Mouse (Mus musculus) heart, postnatal 0 days (tissue): Measurements from ENCODE around the gene Gpr182.

ENCODE experiments used
- CTCF ChIP-seq: IDR thresholded peaks from 2 replicates; pipeline ENCODE4 v1.5.1; 2016; ENCODE audit warnings: antibody characterized with exemption, control low read depth, low read depth
- EP300 ChIP-seq: IDR thresholded peaks from 2 replicates; pipeline ENCODE4 v1.6.1; 2016; ENCODE audit warnings: antibody characterized with exemption, low read depth

- TF ChIP-seq CTCF (no peak), EP300 (no peak)
These were observed 47.2 kb downstream of the Gpr182 start for GRCm38 (mm10) chr10:127704293-127704692.
